Mouse (Mus musculus): ENCODE data around the gene Ltv1.
A peak's percentile ranks its signal among the peaks of the same experiment; 100 is the strongest.

Gene Ltv1

GRCm38 (mm10) chr10:13192731-13193351 is at the start of gene Ltv1:
Gene Ltv1 (minus strand): TSS chr10:13193168.
- DNase-seq = peak; percentile 97

DNA sequence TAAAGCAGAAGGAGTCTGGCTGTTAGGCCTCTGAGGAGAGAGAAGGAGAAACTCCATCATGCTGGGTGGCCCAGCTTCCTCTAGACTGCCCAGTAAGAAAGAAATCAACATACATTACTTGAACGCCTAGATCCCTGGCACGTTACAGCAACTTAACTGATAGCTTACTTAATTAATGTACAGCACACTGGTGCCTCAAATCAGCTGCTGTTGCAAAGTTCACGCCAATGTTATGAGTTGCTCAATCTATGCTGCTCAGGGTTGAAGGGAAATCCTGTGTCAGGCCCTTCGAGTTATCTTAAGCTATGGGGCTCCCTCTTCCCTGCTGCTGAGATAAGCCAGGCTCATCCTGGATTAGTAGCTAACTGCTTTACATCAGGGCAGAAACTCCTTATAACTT is 47.5 kb upstream of the Ltv1 start:
- no peak for DNase-seq

- DNase-seq = no peak
Observed at GRCm38 (mm10) chr10:13238188-13238587, 45.2 kb upstream of the Ltv1 start.

GRCm38 (mm10) chr10:13236866-13237265 is 43.9 kb upstream of the Ltv1 start:
- no peak for DNase-seq

GRCm38 (mm10) chr10:13234503-13234902 is 41.5 kb upstream of the Ltv1 start:
- DNase-seq = no peak

GRCm38 (mm10) chr10:13233941-13234340 is 41.0 kb upstream of the Ltv1 start:
- no peak for DNase-seq

GRCm38 (mm10) chr10:13233143-13233622 is 40.2 kb upstream of the Ltv1 start:
- no peak for DNase-seq

DNA sequence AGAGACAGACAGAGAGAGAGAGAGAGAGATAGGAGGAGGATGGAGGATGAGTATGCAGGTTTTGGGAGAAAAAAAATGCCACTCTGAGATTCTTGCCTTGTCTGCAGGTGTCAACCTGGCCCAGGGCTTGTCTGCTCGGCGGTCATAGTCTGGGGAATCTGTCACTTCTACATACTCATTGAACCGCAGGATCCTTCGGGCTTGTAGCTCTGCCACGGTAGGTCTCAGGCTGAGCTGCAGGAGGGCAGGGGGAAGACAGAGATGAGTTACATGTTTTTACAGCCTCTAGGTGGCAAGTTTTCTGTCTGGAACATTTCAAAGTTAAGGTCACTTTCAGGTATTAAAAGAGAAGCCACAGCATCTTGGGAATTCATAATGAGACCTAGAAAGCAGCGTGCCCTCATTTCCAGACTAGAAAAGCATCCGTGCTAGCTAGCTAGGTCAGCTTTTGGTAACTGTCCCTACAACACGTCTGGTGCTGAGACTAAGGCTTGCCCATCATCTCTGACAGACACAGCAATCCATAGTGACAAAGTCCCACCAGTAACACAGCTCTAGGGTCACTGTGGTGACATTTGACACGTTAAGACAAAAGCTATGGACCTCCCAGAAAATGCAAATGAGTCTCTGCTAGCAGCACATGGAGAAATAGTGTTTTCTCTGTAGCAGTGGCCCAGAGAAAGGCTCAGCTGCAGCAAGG is 39.6 kb upstream of the Ltv1 start:
- peak; percentile 10 for DNase-seq

- DNase-seq = no peak
Observed at GRCm38 (mm10) chr10:13230716-13231115, 37.7 kb upstream of the Ltv1 start.

GRCm38 (mm10) chr10:13225377-13226063 is 32.6 kb upstream of the Ltv1 start:
- no peak for DNase-seq

GRCm38 (mm10) chr10:13222135-13222534 is 29.2 kb upstream of the Ltv1 start:
- DNase-seq = no peak

- no peak for DNase-seq
Observed at GRCm38 (mm10) chr10:13220061-13220460, 27.1 kb upstream of the Ltv1 start.

GRCm38 (mm10) chr10:13213956-13214355 is 21.0 kb upstream of the Ltv1 start:
- no peak for DNase-seq

DNA sequence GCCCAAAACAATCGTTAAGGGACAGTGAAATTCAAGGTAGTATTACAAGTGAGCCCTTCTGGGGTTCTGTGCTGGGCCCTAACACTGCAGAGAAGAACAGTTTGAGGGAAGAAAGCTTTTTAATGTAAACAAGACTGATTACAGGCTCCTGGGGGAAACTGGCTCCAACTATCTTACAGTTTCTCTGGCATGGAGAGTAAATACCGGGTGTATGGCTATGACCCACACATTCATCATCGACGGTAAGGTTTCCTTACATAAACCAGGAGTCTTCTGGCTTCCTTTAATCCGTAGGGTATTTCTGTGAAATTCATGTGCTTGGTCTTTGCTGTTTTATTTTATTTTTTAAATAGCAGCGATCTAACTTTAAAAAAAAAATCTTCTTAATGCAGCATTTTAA is 19.9 kb upstream of the Ltv1 start:
- no peak for DNase-seq

DNA sequence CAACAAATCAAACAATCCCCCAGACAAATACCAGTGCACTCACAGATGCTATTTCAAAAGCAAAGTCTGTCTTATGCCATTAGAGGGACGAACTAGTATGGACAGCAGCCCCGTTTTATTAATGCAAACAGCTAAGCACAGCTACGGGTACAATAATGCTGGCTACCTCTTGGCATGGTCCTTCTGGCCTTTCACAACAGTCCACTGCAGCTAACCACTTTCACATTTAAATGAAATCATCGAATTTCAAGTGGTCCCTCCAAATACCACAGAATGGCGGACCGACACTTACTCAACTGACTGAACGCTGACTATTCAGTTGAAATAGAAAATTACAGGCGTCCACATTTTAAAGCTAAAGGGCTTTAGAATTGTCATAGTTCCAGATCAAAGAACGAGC is 19.4 kb upstream of the Ltv1 start:
- no peak for DNase-seq

GRCm38 (mm10) chr10:13209930-13210637 is 17.1 kb upstream of the Ltv1 start:
- no peak for DNase-seq

DNA sequence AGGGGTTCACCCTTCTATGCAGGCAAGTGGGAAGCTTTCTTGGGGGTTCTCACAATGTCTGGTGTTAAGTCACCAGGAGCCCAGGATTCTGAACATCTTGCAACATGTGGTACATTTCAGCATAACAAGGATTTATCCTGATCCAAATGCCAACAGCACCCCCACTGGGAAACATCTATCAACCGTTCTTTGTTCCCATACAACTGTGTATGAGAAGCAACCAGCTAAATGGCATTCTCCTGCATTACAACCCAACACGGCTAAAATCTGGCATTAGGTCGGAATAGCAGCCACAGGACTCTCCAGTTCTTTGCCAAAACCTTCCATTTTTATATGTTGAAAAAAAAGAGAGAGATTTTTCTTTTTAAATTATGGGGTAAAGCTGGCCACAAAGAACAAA is 16.5 kb upstream of the Ltv1 start:
- DNase-seq = no peak

GRCm38 (mm10) chr10:13209061-13209460 is 16.1 kb upstream of the Ltv1 start:
- no peak for DNase-seq

DNA sequence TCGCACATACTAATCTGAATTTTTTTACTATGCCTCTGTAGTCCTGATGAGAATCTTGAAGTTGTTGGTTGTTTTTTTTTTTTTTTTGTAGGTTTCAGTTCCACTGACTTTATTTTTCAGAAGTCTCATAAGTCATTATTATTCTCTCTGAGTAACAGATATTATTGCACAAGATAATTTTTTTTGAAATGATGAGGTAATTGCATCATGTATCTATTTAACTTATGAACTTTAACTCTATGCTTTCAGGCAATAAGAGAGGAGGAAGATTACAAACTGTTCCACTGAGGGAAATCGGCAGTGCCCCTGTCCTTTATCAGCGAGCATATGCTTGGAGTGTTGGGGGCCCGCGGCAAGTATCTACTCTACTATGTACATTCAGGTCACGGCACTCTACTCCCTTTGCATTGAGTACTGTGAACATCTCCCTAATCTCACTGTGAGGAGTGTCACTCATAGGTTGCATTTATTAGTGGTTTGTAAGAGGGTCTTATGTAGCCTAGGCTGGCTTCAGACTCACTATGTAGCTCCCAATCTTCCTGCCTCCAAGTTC is 8.8 kb upstream of the Ltv1 start:
- DNase-seq = no peak

DNA sequence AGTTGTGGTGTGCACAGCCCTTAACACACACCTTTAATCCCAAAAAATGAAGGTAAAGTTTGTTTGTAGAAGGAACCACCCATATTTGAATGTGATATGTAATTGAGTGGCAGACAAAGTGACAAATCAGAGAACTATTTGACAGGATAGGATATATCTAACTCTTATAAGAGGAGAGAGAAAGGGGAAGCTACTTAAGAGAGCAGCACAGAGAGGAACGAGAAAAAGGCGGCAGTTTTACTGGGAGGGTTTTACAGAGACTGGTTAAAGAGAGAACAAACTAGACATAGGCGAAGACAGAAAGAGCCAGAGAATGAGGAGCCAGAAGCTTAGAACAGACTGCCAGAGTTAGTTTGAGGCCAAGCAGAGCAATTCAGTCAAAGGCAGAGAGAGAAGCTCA is 7.9 kb upstream of the Ltv1 start:
- no peak for DNase-seq

GRCm38 (mm10) chr10:13199234-13199633 is 6.3 kb upstream of the Ltv1 start:
- DNase-seq = no peak

DNA sequence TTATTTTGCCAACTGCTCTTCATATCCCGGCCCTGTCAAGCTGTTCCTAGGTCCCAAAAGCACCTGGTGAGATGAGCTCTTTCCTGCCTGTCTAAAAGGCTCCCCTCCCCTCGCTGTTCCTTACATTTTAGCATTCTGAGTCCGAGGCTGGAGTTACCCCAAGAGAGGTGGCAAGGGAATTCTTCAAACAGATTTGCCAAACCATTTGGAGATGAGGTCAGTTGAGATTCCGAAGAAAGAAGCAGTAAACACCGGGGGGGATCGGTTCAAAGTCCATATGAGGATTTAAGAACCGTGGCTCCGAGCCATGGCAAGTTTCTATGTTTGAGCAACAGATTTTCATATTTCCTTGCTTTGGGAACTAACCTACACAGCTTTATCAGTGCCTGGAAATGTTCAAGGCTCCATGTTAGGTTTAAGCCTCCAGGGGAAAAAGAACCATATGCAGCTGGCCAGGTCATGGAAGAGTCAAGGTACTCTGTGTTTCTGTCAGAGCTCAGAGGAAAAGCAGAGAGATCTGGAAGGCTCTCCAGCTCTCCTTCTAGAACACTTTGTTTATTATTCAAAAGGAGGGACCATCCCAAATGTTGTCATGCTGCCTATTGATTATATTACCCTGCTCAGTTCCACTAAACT is 4.0 kb upstream of the Ltv1 start:
- DNase-seq = no peak

GRCm38 (mm10) chr10:13193496-13193895 is 528 bp upstream of the Ltv1 start:
- peak; percentile 26 for DNase-seq
